Mouse (Mus musculus): ENCODE data around the gene Mcts2. TPM values are rescaled to one million over a fixed set of nuclear protein-coding genes. Genes with fewer than 3 reads are reported as not detected.

Gene Mcts2
- total and polyA plus RNA-seq, 2 experiments = 3.8 to 8.9 TPM

DNA sequence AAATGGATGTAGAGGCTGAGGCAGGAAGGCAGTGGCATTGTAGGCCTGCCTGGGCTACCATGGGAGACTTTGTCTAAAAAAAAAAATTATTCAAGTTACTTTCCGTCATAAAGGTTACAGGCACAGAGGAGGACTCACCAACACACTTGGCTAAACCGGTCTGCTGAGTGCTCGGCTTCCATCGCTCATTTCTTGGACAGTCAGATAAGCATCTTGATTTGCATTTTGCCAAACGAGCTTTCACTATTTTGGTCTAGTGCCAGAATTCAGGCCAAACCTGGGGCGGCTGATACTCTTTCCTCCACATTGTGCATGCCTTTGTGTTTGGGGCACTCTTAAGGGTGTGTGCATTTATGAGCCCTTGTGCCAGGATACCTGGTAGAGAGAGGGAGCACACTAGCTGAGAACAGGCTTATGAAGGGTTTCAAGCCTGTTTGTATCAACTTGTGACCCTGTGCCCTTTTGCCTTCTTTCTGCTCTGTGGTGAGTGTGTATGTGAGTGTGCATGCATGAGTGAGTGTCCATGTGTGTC lies 29.5 kb downstream of the Mcts2 start:
- H3K27ac ChIP-seq (replicated peaks; ENCODE audit: insufficient read depth, low read depth, low read length) = no peak overlapping the region
- H3K9ac ChIP-seq (ENCODE audit: low read depth, low read length) = no peak overlapping the region
- H3K27me3 ChIP-seq (ENCODE audit: control insufficient read depth, insufficient read depth, low read length) = no peaks in the 10 kb centered on the region
- 86% methylated on average over 6 of the region's 6 CpGs for WGBS
- H3K79me2 ChIP-seq (ENCODE audit: control insufficient read depth, insufficient read depth, low read length) = no peaks in the 10 kb centered on the region
- H3K36me3 ChIP-seq (ENCODE audit: control insufficient read depth, insufficient read depth, low read length) = no peaks in the 10 kb centered on the region
- no peak for DNase-seq (ENCODE audit: extremely low read depth, low read depth, low spot score)
- no peak overlapping the region for H3K4me3 ChIP-seq (ENCODE audit: insufficient read depth, low read depth, low read length)
- no peaks in the 10 kb centered on the region for H3K4me1 ChIP-seq (ENCODE audit: control insufficient read depth, insufficient read depth, low read length)
- TF ChIP-seq POLR2A (IDR thresholded peaks at IDR 0.05; ENCODE audit: extremely low read depth, insufficient read depth, low read length) (no peak), CTCF (IDR thresholded peaks at IDR 0.05; ENCODE audit: low read depth, low read length) (no peak)

DNA sequence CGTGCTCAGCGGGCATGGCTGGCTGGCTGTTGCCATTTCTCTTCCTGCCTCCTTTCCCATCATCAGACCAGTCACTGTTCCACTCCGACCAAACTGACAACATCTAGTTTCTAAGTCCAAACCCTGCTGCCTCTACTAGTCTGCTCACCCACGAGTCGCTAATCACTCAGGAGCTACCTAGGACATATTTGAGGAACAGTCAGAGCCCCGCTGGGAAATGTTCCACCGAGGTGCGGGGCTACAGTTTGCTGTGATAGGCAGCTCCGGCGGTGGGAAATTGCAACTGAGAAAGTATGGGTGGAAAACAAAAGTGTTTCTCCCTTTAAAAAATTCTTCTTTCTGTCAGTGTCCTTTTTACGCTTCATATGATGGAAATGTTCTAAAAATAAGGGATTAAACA lies 30.8 kb downstream of the Mcts2 start:
- 85% methylated on average over 11 of the region's 11 CpGs for WGBS
- no peaks in the 10 kb centered on the region for H3K79me2 ChIP-seq (ENCODE audit: control insufficient read depth, insufficient read depth, low read length)
- no peak overlapping the region for H3K4me3 ChIP-seq (ENCODE audit: insufficient read depth, low read depth, low read length)
- no peaks in the 10 kb centered on the region for H3K27me3 ChIP-seq (ENCODE audit: control insufficient read depth, insufficient read depth, low read length)
- H3K4me1 ChIP-seq (ENCODE audit: control insufficient read depth, insufficient read depth, low read length) = no peaks in the 10 kb centered on the region
- H3K36me3 ChIP-seq (ENCODE audit: control insufficient read depth, insufficient read depth, low read length) = no peaks in the 10 kb centered on the region
- H3K27ac ChIP-seq (replicated peaks; ENCODE audit: insufficient read depth, low read depth, low read length) = no peak overlapping the region
- TF ChIP-seq CTCF (IDR thresholded peaks at IDR 0.05; ENCODE audit: low read depth, low read length) (no peak), POLR2A (IDR thresholded peaks at IDR 0.05; ENCODE audit: extremely low read depth, insufficient read depth, low read length) (no peak)
- no peak overlapping the region for H3K9ac ChIP-seq (ENCODE audit: low read depth, low read length)
- no peak for DNase-seq (ENCODE audit: extremely low read depth, low read depth, low spot score)

DNA sequence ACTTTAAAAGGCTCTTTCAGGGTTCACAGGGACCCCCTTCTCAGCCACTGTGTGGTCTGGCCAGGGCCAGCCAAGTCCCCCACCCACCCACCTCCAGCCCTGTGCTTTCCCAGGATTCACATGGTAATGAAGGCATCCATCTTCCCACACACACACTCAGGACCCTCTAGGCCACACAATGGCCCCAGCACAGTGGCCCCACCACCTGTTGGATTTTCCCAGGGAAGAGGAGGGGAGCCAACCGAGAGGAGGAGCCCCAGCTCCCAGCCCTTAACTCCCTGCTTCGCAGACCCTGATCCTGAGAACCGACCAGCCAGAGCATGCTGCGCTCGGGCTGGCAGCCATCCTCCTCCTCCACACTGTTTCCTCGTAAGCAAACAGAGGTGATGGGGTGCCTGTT lies 31.2 kb downstream of the Mcts2 start:
- 85% methylated on average over 6 of the region's 6 CpGs for WGBS
- Histone ChIP-seq H3K36me3 (ENCODE audit: control insufficient read depth, insufficient read depth, low read length) (no peaks in the 10 kb centered on the region), H3K27ac (replicated peaks; ENCODE audit: insufficient read depth, low read depth, low read length) (no peak overlapping the region), H3K9ac (ENCODE audit: low read depth, low read length) (no peak overlapping the region), H3K79me2 (ENCODE audit: control insufficient read depth, insufficient read depth, low read length) (no peaks in the 10 kb centered on the region), H3K27me3 (ENCODE audit: control insufficient read depth, insufficient read depth, low read length) (no peaks in the 10 kb centered on the region), H3K4me3 (ENCODE audit: insufficient read depth, low read depth, low read length) (no peak overlapping the region), H3K4me1 (ENCODE audit: control insufficient read depth, insufficient read depth, low read length) (no peaks in the 10 kb centered on the region)
- no peak for TF ChIP-seq POLR2A (IDR thresholded peaks at IDR 0.05; ENCODE audit: extremely low read depth, insufficient read depth, low read length)
- no peak for TF ChIP-seq CTCF (IDR thresholded peaks at IDR 0.05; ENCODE audit: low read depth, low read length)
- DNase-seq (ENCODE audit: extremely low read depth, low read depth, low spot score) = no peak

DNA sequence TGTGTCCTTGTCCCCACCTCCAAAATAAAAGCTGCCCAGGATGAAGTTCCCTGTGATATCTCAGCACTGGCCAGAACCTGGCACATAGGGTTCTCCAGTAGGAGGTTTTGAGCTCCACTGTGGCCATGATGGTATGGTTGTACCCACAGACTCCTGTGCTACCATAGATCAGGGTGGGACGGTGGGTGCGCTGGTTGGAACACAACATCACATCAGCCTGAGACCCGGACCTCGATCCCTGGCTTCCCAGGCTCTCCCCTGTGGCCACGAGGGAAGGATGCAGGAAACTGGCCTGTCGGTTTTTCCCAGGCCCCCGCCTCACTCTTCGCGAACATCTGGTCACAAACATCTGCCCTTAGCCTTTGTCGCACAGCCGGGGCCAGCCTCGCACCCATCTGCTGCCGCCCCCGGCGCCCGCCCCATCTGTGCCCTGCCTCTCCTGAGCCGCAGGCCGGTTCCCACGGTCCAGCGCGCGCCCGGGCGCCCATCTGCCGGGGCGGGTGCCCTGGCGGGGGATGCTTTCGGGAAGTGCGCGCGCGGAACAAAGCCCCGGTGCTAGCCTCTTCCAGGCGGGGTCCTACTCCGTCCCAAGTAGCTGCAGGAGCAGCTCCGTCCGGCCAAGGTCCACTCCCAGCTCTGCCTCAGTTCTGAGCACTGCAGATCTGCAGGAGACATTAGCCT lies 37.0 kb downstream of the Mcts2 start:
- no peak for DNase-seq (ENCODE audit: extremely low read depth, low read depth, low spot score)

DNA sequence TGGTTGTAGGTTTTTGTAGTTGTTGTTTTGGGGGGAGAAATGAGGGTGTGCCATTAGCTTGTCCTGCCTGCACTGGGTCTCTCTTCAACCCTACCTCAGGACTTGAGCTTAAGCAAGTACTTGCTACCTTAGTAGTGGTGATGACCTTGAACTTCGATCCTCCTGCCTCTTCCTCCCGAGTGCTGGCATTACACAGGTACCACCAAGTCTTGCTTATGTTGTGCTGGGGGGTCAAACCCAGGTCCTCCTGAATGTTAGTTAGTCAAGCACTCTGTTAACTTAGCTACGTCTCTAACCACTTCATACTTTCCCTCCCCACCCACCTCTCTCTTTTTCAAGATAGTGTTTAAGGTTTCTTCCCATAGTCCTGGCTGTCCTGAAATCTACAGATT lies 37.5 kb downstream of the Mcts2 start:
- H3K9ac ChIP-seq (ENCODE audit: low read depth, low read length) = no peak overlapping the region; the same call in 1 of the 2 replicates
- TF ChIP-seq CTCF (IDR thresholded peaks at IDR 0.05; ENCODE audit: low read depth, low read length) (no peak), POLR2A (IDR thresholded peaks at IDR 0.05; ENCODE audit: extremely low read depth, insufficient read depth, low read length) (no peak)
- H3K27ac ChIP-seq (replicated peaks; ENCODE audit: insufficient read depth, low read depth, low read length) = no peak overlapping the region
- H3K4me1 ChIP-seq (ENCODE audit: control insufficient read depth, insufficient read depth, low read length) = peaks cover 12% of the 10 kb centered on the region
- H3K79me2 ChIP-seq (ENCODE audit: control insufficient read depth, insufficient read depth, low read length) = no peaks in the 10 kb centered on the region
- WGBS = 66% methylated on average over 3 of the region's 3 CpGs
- DNase-seq (ENCODE audit: extremely low read depth, low read depth, low spot score) = no peak
- no peak overlapping the region for H3K4me3 ChIP-seq (ENCODE audit: insufficient read depth, low read depth, low read length)
- H3K27me3 ChIP-seq (ENCODE audit: control insufficient read depth, insufficient read depth, low read length) = 0 out of 2 replicates have a peak, but pooled peaks cover 2% of the 10 kb centered on the region
- no peaks in the 10 kb centered on the region for H3K36me3 ChIP-seq (ENCODE audit: control insufficient read depth, insufficient read depth, low read length)

More for the DNA sequence above, 37.0 kb downstream of the Mcts2 start:
- peak overlapping the region; percentile 38; the same call in 1 of the 2 replicates for H3K4me3 ChIP-seq (ENCODE audit: insufficient read depth, low read depth, low read length)
- H3K9ac ChIP-seq (ENCODE audit: low read depth, low read length) = peak overlapping the region; percentile 61
- TF ChIP-seq POLR2A (IDR thresholded peaks at IDR 0.05; ENCODE audit: extremely low read depth, insufficient read depth, low read length) (no peak), CTCF (IDR thresholded peaks at IDR 0.05; ENCODE audit: low read depth, low read length) (no peak)
- no peaks in the 10 kb centered on the region for H3K79me2 ChIP-seq (ENCODE audit: control insufficient read depth, insufficient read depth, low read length)
- H3K36me3 ChIP-seq (ENCODE audit: control insufficient read depth, insufficient read depth, low read length) = no peaks in the 10 kb centered on the region
- peaks cover 7% of the 10 kb centered on the region for H3K4me1 ChIP-seq (ENCODE audit: control insufficient read depth, insufficient read depth, low read length)
- H3K27ac ChIP-seq (replicated peaks; ENCODE audit: insufficient read depth, low read depth, low read length) = no peak overlapping the region
- H3K27me3 ChIP-seq (ENCODE audit: control insufficient read depth, insufficient read depth, low read length) = 0 out of 2 replicates have a peak, but pooled peaks cover 2% of the 10 kb centered on the region
- 31% methylated on average over 37 of the region's 37 CpGs for WGBS

DNA sequence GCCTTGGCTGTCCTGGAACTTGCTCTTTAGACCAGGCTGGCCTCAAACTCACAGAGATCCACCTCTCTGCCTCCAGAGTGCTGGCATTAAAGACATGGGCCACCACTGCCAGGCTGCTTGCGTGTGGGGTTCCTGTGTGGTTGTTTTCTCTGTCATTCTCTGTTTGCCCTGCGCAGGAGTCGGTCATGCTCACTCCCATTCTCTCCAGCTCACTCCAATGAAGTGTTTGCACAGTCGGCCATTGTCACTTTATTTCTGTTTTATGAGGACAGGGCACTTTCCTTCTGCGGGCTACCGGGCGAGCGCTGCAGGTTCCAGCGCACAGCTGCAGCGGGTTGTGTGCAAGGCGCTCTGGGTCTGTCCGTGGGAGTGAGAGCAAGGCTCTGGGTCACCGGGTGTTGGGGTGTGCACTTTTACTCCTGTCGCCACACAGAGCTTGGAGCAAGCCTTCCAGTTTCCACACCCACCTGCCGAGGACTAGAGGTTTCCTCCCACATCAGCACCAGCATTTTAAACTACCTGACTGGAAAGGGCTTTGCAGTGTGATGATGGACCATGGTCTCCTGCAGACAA lies 38.4 kb downstream of the Mcts2 start:
- H3K4me1 ChIP-seq (ENCODE audit: control insufficient read depth, insufficient read depth, low read length) = peaks cover 14% of the 10 kb centered on the region
- TF ChIP-seq POLR2A (IDR thresholded peaks at IDR 0.05; ENCODE audit: extremely low read depth, insufficient read depth, low read length) (no peak), CTCF (IDR thresholded peaks at IDR 0.05; ENCODE audit: low read depth, low read length) (no peak)
- H3K27ac ChIP-seq (replicated peaks; ENCODE audit: insufficient read depth, low read depth, low read length) = no peak overlapping the region
- no peak overlapping the region for H3K9ac ChIP-seq (ENCODE audit: low read depth, low read length)
- H3K79me2 ChIP-seq (ENCODE audit: control insufficient read depth, insufficient read depth, low read length) = no peaks in the 10 kb centered on the region
- no peaks in the 10 kb centered on the region for H3K36me3 ChIP-seq (ENCODE audit: control insufficient read depth, insufficient read depth, low read length)
- 44% methylated on average over 15 of the region's 15 CpGs for WGBS
- H3K27me3 ChIP-seq (ENCODE audit: control insufficient read depth, insufficient read depth, low read length) = 0 out of 2 replicates have a peak, but pooled peaks cover 2% of the 10 kb centered on the region
- no peak for DNase-seq (ENCODE audit: extremely low read depth, low read depth, low spot score)
- no peak overlapping the region for H3K4me3 ChIP-seq (ENCODE audit: insufficient read depth, low read depth, low read length)
